Mouse (Mus musculus): ENCODE results near the gene Cst12. TPM values are rescaled to one million over a fixed set of nuclear protein-coding genes. Genes with fewer than 3 reads are reported as not detected.
"Not testable (repeated sequence)": the region's sequence is repeated elsewhere in the genome, so short reads cannot be mapped to it uniquely, and the experiment has no call there.

The Cst12 gene
- polyA plus RNA-seq (2014; fragmentation: Nextera tagmentation; extraction: Ambion mirVana): not detected in 2 replicates

DNA sequence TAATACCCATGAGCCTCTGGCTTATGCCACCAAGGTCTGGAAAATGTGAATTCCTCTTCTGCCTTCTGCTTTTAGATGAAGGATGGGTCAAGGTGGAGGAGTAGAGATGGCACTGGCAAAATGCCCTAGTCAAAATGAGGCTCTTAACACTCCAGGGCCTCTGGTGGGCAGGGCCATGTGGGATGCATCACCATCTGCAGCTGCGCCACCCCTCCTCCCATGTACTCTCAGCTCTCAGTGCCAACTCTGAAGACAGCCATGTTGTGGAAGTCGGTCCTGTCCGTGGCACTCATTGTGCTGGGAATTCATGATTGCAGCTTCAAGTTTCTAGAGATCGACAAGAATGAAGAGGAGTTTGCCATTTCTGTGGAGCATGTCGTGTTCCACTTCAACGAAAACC lies at the start of gene Cst12:
Gene Cst12 (plus strand): TSS at position 220 of the 400 bp plus-strand sequence.
- no peaks in the 10 kb centered on the region for H3K9me3 ChIP-seq (ENCODE audit: control insufficient read depth, low read length)
- no peak within 1 kb of the TSS for H3K4me2 ChIP-seq (ENCODE audit: low read depth, severe bottlenecking)
- no peaks in the 10 kb centered on the region for H3K27me3 ChIP-seq (ENCODE audit: control insufficient read depth, insufficient read depth, low read length)
- no peaks in the 10 kb centered on the region for H3K4me1 ChIP-seq (ENCODE audit: control insufficient read depth, insufficient read depth, low read length)
- no peak within 1 kb of the TSS for H3K9ac ChIP-seq (ENCODE audit: low read length)
- H3K27ac ChIP-seq (replicated peaks; ENCODE audit: low read depth, low read length): no peak within 1 kb of the TSS
- no peak within 1 kb of the TSS for H3K4me3 ChIP-seq (ENCODE audit: low read depth, low read length)
- no peaks in the 10 kb centered on the region for H3K36me3 ChIP-seq (ENCODE audit: control insufficient read depth, insufficient read depth, low read length)
- WGBS: 90% methylated on average over 6 of the region's 6 CpGs
- DNase-seq (ENCODE audit: low spot score) (no peak), ATAC-seq (ENCODE audit: insufficient number of reproducible peaks, low FRiP score, low TSS enrichment, low read depth) (no peak)

DNA sequence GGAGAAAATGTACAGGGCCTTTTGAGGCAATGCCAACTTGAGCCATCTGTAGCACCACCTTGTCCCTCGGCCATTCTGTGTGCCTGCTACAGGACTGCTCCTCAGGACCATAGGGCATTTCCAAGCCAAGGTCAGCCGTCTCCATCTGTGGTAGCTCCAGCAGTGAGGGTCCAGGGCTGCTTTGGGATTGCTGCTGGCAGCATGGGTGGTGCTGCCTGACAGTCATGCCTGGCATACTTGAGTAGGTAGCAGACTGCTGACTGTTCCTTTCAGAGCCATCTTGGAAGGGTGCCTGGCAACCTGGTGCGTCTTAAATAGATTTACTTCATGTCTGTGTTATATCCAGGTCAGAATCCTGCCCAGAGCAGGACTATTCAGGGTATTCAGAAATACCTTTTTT lies 46.2 kb upstream of the Cst12 start:
- no peak for DNase-seq (ENCODE audit: low spot score)
- no peak overlapping the region for H3K9ac ChIP-seq (ENCODE audit: low read length)
- H3K4me1 ChIP-seq (ENCODE audit: control insufficient read depth, insufficient read depth, low read length): no peaks in the 10 kb centered on the region
- H3K4me3 ChIP-seq (ENCODE audit: low read depth, low read length): no peak overlapping the region
- 81% methylated on average over 3 of the region's 3 CpGs for WGBS
- H3K4me2 ChIP-seq (ENCODE audit: low read depth, severe bottlenecking): no peak overlapping the region
- H3K9me3 ChIP-seq (ENCODE audit: control insufficient read depth, low read length): no peaks in the 10 kb centered on the region
- no peaks in the 10 kb centered on the region for H3K27me3 ChIP-seq (ENCODE audit: control insufficient read depth, insufficient read depth, low read length)
- H3K27ac ChIP-seq (replicated peaks; ENCODE audit: low read depth, low read length): no peak overlapping the region
- no peak for ATAC-seq (ENCODE audit: insufficient number of reproducible peaks, low FRiP score, low TSS enrichment, low read depth)
- no peaks in the 10 kb centered on the region for H3K36me3 ChIP-seq (ENCODE audit: control insufficient read depth, insufficient read depth, low read length)

DNA sequence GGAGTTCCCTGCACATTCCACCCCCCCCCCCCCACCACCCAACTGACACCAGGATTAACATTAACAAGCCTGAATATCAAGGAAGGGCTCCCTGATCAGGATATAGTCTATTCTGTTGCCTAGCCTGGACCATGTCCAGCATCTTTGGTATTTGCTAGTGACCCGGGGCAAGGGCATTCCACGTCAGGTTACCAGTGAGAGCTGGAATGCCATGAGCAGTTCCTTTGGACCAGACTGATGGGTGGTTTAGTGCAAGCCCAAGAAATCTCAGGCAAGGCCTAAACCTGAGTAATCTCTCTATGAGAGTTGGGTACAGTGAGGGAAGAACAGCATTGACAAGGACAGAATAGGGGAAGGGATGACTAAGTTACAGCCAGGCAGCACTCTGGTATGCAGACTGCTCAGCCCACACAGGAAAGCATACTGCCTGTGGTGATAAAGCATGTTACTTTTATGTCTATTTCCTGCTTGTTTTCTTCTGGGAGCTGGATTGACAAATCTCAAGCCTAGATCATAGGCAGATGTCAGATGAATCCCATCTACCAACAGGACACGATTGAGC lies 45.2 kb upstream of the Cst12 start:
- no peaks in the 10 kb centered on the region for H3K27me3 ChIP-seq (ENCODE audit: control insufficient read depth, insufficient read depth, low read length)
- no peaks in the 10 kb centered on the region for H3K36me3 ChIP-seq (ENCODE audit: control insufficient read depth, insufficient read depth, low read length)
- H3K4me1 ChIP-seq (ENCODE audit: control insufficient read depth, insufficient read depth, low read length): no peaks in the 10 kb centered on the region
- no peak overlapping the region for H3K9ac ChIP-seq (ENCODE audit: low read length)
- ATAC-seq (ENCODE audit: insufficient number of reproducible peaks, low FRiP score, low TSS enrichment, low read depth): no peak
- no peaks in the 10 kb centered on the region for H3K9me3 ChIP-seq (ENCODE audit: control insufficient read depth, low read length)
- no peak overlapping the region for H3K4me3 ChIP-seq (ENCODE audit: low read depth, low read length)
- no peak overlapping the region for H3K4me2 ChIP-seq (ENCODE audit: low read depth, severe bottlenecking)
- no peak for DNase-seq (ENCODE audit: low spot score)
- no peak overlapping the region for H3K27ac ChIP-seq (replicated peaks; ENCODE audit: low read depth, low read length)
- WGBS: 81% methylated on average over 3 of the region's 3 CpGs

DNA sequence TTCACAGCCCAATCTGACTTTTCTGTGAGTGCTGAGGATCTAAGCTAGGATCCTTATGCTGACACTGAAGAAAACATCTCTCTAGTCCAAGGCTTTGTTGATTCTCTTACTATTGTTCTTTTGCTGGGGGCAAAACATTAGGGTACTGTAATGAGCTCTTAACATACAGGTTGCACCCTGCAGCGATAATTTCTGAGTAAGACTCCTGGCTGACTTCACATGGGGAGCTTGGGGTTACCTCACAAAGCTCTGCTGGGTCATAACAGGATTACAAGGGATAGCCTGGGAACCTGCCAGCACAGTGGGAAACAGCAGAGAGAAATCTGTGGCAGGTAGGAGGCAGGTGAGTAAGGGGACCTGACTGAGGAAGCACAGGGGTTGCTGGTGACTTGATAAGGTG lies 39.1 kb upstream of the Cst12 start, which contains the start of gene Cstl1:
Gene Cstl1 (plus strand): TSS at position 301 of the 400 bp plus-strand sequence.
- no peaks in the 10 kb centered on the region for H3K27me3 ChIP-seq (ENCODE audit: control insufficient read depth, insufficient read depth, low read length)
- WGBS: 91% methylated on average over 1 of the region's 1 CpGs
- H3K36me3 ChIP-seq (ENCODE audit: control insufficient read depth, insufficient read depth, low read length): no peaks in the 10 kb centered on the region
- ATAC-seq (ENCODE audit: insufficient number of reproducible peaks, low FRiP score, low TSS enrichment, low read depth) (no peak), DNase-seq (ENCODE audit: low spot score) (no peak)
- H3K4me2 ChIP-seq (ENCODE audit: low read depth, severe bottlenecking): no peak within 1 kb of the TSS
- no peaks in the 10 kb centered on the region for H3K4me1 ChIP-seq (ENCODE audit: control insufficient read depth, insufficient read depth, low read length)
- no peak within 1 kb of the TSS for H3K9ac ChIP-seq (ENCODE audit: low read length)
- no peak within 1 kb of the TSS for H3K4me3 ChIP-seq (ENCODE audit: low read depth, low read length)
- H3K9me3 ChIP-seq (ENCODE audit: control insufficient read depth, low read length): no peaks in the 10 kb centered on the region
- H3K27ac ChIP-seq (replicated peaks; ENCODE audit: low read depth, low read length): no peak within 1 kb of the TSS

DNA sequence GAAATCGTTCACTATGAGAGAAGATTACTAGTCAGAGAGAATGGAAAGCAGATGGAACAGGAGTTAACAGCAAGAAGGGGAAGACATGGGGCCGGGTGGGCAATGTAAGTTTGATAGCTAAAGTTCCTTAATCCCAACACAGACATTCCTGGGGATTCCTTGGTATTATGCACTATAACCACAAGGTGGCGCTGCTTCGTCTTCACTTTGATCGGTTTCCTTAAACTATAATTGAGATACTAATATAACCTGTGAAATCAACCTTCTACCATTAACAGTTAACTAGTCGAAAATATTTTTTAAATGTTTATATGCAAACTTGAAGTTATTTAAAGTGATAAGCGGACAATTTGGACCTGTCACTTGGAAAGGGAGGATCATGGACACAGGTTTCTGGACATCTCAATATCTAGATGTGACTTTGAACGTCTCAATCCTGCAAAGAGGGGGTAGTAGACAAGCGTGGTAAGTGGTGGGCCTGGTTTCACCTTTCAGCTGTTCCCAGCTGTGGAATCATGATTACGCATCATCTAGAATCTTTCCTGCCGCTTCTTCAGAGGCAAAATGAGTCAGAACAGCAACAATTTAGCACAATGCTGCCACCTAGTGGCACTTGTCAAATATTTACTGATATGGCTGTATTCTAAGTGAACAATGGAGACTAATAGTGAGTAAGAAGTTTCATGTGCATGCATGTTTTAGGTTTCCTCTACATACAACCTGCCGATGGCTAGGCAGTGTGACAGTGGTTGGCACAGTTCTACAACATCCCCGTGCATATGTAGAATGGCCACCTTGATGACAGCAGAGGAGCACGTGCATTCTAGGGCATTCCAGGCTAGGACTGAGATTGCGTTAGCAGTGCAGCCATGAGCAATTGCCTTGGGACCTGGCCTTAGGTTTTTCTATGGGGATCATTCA lies 37.0 kb upstream of the Cst12 start:
- Histone ChIP-seq H3K27ac (replicated peaks; ENCODE audit: low read depth, low read length) (no peak overlapping the region), H3K4me2 (ENCODE audit: low read depth, severe bottlenecking) (no peak overlapping the region), H3K9ac (ENCODE audit: low read length) (no peak overlapping the region), H3K27me3 (ENCODE audit: control insufficient read depth, insufficient read depth, low read length) (no peaks in the 10 kb centered on the region), H3K9me3 (ENCODE audit: control insufficient read depth, low read length) (no peaks in the 10 kb centered on the region), H3K4me1 (ENCODE audit: control insufficient read depth, insufficient read depth, low read length) (no peaks in the 10 kb centered on the region), H3K4me3 (ENCODE audit: low read depth, low read length) (no peak overlapping the region), H3K36me3 (ENCODE audit: control insufficient read depth, insufficient read depth, low read length) (no peaks in the 10 kb centered on the region)
- WGBS: 19% methylated on average over 15 of the region's 15 CpGs
- ATAC-seq (ENCODE audit: insufficient number of reproducible peaks, low FRiP score, low TSS enrichment, low read depth) (peak; percentile 66; the same call in 1 of the 2 replicates), DNase-seq (ENCODE audit: low spot score) (peak; percentile 75)

DNA sequence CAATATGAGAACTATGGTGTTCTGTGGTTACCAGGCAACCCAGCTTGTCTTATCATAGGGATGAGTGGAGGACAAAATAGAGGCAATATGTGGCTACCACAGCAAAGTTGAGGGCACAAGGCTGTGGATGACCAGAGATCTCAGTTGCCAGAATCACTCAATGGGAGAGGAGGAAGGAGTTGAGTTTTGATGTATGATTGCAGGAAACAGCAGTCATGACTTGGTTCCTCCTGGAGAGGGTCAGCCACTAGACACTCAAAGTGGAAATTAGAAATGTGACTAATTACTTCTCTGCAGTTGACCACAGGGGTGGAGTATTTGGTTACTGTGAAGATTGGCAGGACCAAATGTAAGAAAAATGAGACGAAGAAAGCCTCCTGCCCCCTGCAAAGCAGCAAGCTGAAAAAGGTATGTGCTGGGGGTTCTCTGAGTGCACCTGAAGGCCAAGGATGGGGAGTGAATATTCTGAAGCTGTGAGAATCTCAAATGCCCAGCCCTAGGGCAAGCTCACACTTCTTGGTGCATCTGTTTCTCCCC lies 34.8 kb upstream of the Cst12 start:
- no peak for ATAC-seq (ENCODE audit: insufficient number of reproducible peaks, low FRiP score, low TSS enrichment, low read depth)
- 76% methylated on average over 1 of the region's 1 CpGs for WGBS

DNA sequence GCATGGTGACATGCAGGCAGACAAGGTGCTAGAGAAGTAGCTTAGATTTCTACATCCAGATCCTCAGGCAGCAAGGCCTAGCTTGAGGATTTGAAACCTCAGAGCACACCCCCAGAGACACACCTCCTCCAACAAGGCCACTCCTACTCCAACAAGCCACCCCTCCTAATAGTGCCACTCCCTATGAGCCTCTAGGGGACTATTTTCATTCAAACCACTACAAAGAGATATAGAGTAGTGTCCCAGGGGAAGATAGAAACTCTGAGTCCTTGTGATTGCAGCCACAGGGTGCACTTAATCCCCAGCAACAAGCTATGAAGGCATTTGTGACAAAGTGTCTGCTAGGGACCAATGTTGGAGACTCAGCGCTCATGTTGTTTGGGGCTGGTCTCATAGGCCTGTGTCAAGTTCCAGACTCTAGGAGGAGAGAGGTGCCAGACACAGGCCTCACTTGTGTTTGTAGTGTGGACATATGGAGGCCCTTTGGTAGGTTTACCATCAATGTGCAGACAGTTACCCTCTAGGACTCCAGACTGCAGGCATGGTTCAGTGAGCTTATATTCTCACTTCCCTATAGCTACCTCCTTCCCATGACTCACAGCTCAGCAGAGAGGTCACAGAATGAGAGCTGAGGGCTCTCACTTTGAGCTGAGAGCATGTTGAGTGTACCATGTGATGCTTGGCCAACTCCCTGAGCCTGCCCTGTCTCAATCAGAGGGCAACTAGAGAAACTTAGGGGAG lies 25.3 kb upstream of the Cst12 start:
- Histone ChIP-seq H3K27me3 (ENCODE audit: control insufficient read depth, insufficient read depth, low read length) (no peaks in the 10 kb centered on the region), H3K9me3 (ENCODE audit: control insufficient read depth, low read length) (no peaks in the 10 kb centered on the region), H3K36me3 (ENCODE audit: control insufficient read depth, insufficient read depth, low read length) (no peaks in the 10 kb centered on the region), H3K4me2 (ENCODE audit: low read depth, severe bottlenecking) (no peak overlapping the region), H3K4me3 (ENCODE audit: low read depth, low read length) (no peak overlapping the region), H3K9ac (ENCODE audit: low read length) (no peak overlapping the region), H3K27ac (replicated peaks; ENCODE audit: low read depth, low read length) (no peak overlapping the region), H3K4me1 (ENCODE audit: control insufficient read depth, insufficient read depth, low read length) (no peaks in the 10 kb centered on the region)
- ATAC-seq (ENCODE audit: insufficient number of reproducible peaks, low FRiP score, low TSS enrichment, low read depth) (no peak), DNase-seq (ENCODE audit: low spot score) (no peak)
- 88% methylated on average over 1 of the region's 1 CpGs for WGBS

More for the DNA sequence above, 34.8 kb upstream of the Cst12 start:
- Histone ChIP-seq H3K4me3 (ENCODE audit: low read depth, low read length) (no peak overlapping the region), H3K4me1 (ENCODE audit: control insufficient read depth, insufficient read depth, low read length) (no peaks in the 10 kb centered on the region), H3K27ac (replicated peaks; ENCODE audit: low read depth, low read length) (no peak overlapping the region), H3K9me3 (ENCODE audit: control insufficient read depth, low read length) (no peaks in the 10 kb centered on the region), H3K4me2 (ENCODE audit: low read depth, severe bottlenecking) (no peak overlapping the region), H3K36me3 (ENCODE audit: control insufficient read depth, insufficient read depth, low read length) (no peaks in the 10 kb centered on the region), H3K9ac (ENCODE audit: low read length) (no peak overlapping the region), H3K27me3 (ENCODE audit: control insufficient read depth, insufficient read depth, low read length) (no peaks in the 10 kb centered on the region)
- DNase-seq (ENCODE audit: low spot score): no peak

DNA sequence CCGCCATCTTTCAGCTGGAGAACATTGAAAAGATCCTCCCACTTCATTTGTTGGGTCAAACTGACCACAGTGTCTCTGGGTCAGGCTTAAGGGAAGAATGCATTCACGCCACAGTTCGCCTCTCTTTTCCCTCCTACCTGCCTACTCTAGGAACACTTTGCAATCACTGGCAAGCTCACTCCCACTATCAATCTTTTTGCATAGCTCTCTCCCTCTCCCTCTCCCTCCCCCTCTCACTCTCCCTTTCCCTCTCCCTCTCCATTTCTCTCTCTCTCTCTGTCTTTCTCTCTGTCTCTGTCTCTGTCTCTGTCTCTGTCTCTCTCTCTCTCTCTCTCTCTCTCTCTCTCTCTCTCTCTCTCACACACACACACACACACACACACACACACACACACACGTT lies 17.8 kb upstream of the Cst12 start, which contains the start of gene Cst11:
Gene Cst11 (minus strand): TSS at position 101 of the 400 bp plus-strand sequence.
- not testable (repeated sequence) for H3K27ac ChIP-seq (replicated peaks; ENCODE audit: low read depth, low read length); H3K4me1 ChIP-seq (ENCODE audit: control insufficient read depth, insufficient read depth, low read length); H3K36me3 ChIP-seq (ENCODE audit: control insufficient read depth, insufficient read depth, low read length); H3K9me3 ChIP-seq (ENCODE audit: control insufficient read depth, low read length); H3K4me2 ChIP-seq (ENCODE audit: low read depth, severe bottlenecking); DNase-seq (ENCODE audit: low spot score); H3K27me3 ChIP-seq (ENCODE audit: control insufficient read depth, insufficient read depth, low read length); H3K4me3 ChIP-seq (ENCODE audit: low read depth, low read length); H3K9ac ChIP-seq (ENCODE audit: low read length); ATAC-seq (ENCODE audit: insufficient number of reproducible peaks, low FRiP score, low TSS enrichment, low read depth)
- 88% methylated on average over 4 of the region's 4 CpGs for WGBS
